27 mouse cellular contexts compared by ENCODE assay signal in genomic region chr13:99506580-99506962, GRCm38 (mm10). TPM values are rescaled to one million over a fixed set of nuclear protein-coding genes. Genes with fewer than 3 reads are reported as not detected.
A peak's percentile ranks its signal among the peaks of the same experiment; 100 is the strongest.
DNase-seq lines count a peak whose midpoint lies in the region; ATAC-seq and TF ChIP-seq lines count a peak whose summit lies in the region.
"Had no signal": no experiment of that assay in that cellular context is flagged by ENCODE, and none has a peak within 500 bp of the region (broad histone marks: within the 10 kb centered on the region; RNA-seq: fewer than 3 reads in every experiment).

No protein-coding gene starts in this region.

- H3K4me2 ChIP-seq in embryonic facial prominence, embryonic 13.5 days, result no peak overlapping the region; the same call in 1 of the 2 replicates
- H3K4me2 ChIP-seq in lung, postnatal 0 days (replicated peaks; ENCODE audit: low read depth, low read length), result no peak overlapping the region
- H3K4me2 ChIP-seq in stomach, embryonic 15.5 days, result no peak overlapping the region
- H3K4me2 ChIP-seq in hindbrain, embryonic 14.5 days (replicated peaks), result no peak overlapping the region
- H3K4me2 ChIP-seq: limb, embryonic 12.5 days; liver, embryonic 12.5 days; midbrain, embryonic 15.5 days; neural tube, embryonic 15.5 days had no signal

- H3K36me3 ChIP-seq in embryonic facial prominence, embryonic 13.5 days, result no peaks in the 10 kb centered on the region
- H3K36me3 ChIP-seq in embryonic facial prominence, embryonic 10.5 days (replicated peaks), result peaks cover 61% of the 10 kb centered on the region
- no peaks in the 10 kb centered on the region for H3K36me3 ChIP-seq in lung, postnatal 0 days (ENCODE audit: insufficient read depth, low read length)
- H3K36me3 ChIP-seq in stomach, embryonic 15.5 days, result no peaks in the 10 kb centered on the region
- no peaks in the 10 kb centered on the region for H3K36me3 ChIP-seq in thymus, adult 2 months (ENCODE audit: control insufficient read depth, insufficient read depth, low read length)
- H3K36me3 ChIP-seq in hindbrain, embryonic 14.5 days (replicated peaks; ENCODE audit: control insufficient read depth, insufficient read depth), result peaks cover 76% of the 10 kb centered on the region
- H3K36me3 ChIP-seq: G1E; liver, embryonic 12.5 days had no signal

- no peak for TF ChIP-seq EP300 in lung, postnatal 0 days (IDR thresholded peaks at IDR 0.05)

- peak overlapping the region; percentile 66 for H3K27ac ChIP-seq in embryonic facial prominence, embryonic 13.5 days
- H3K27ac ChIP-seq in embryonic facial prominence, embryonic 10.5 days (replicated peaks), result no peak overlapping the region
- no peak overlapping the region for H3K27ac ChIP-seq in lung, postnatal 0 days (ENCODE audit: low read length)
- H3K27ac ChIP-seq in stomach, embryonic 15.5 days, result peak overlapping the region; percentile 49; the same call in 1 of the 2 replicates
- H3K27ac ChIP-seq in thymus, adult 2 months (ENCODE audit: control insufficient read depth, insufficient read depth, low read length), result no peak overlapping the region
- H3K27ac ChIP-seq in hindbrain, embryonic 14.5 days, result no peak overlapping the region
- H3K27ac ChIP-seq: hindbrain, postnatal 0 days; kidney, postnatal 0 days; limb, embryonic 12.5 days; liver, embryonic 12.5 days; midbrain, embryonic 10.5 days; midbrain, embryonic 15.5 days; neural tube, embryonic 15.5 days had no signal

- H3K9me3 ChIP-seq in embryonic facial prominence, embryonic 13.5 days, result no peaks in the 10 kb centered on the region
- H3K9me3 ChIP-seq in embryonic facial prominence, embryonic 10.5 days, result no peaks in the 10 kb centered on the region
- no peaks in the 10 kb centered on the region for H3K9me3 ChIP-seq in lung, postnatal 0 days (ENCODE audit: low read length)
- no peaks in the 10 kb centered on the region for H3K9me3 ChIP-seq in stomach, embryonic 15.5 days
- no peaks in the 10 kb centered on the region for H3K9me3 ChIP-seq in hindbrain, embryonic 14.5 days (ENCODE audit: control insufficient read depth, low read length)
- H3K9me3 ChIP-seq: limb, embryonic 12.5 days; liver, embryonic 12.5 days; midbrain, embryonic 10.5 days; midbrain, embryonic 15.5 days; neural tube, embryonic 15.5 days had no signal

- ATAC-seq in embryonic facial prominence, embryonic 13.5 days (ENCODE audit: insufficient number of reproducible peaks, insufficient read depth, low FRiP score, low TSS enrichment, low read depth), result no peak
- ATAC-seq in lung, postnatal 0 days, result no peak
- ATAC-seq in stomach, embryonic 15.5 days (ENCODE audit: insufficient read depth, low FRiP score, low read depth), result no peak; the same call in 1 of the 2 replicates
- ATAC-seq in hindbrain, embryonic 14.5 days (ENCODE audit: low FRiP score), result no peak
- ATAC-seq: forebrain, embryonic 14.5 days; hindbrain, postnatal 0 days; intestine, embryonic 16.5 days; liver, embryonic 12.5 days; midbrain, embryonic 15.5 days; Patski had no signal

- no peak for TF ChIP-seq POLR2A in thymus, adult 2 months (IDR thresholded peaks at IDR 0.05; ENCODE audit: control insufficient read depth, extremely low read depth, insufficient read depth, low read length, poor library complexity)

- no peak for DNase-seq in embryonic facial prominence, embryonic 10.5 days (ENCODE audit: low spot score)
- DNase-seq in lung, postnatal 0 days (ENCODE audit: low spot score), result peak; percentile 22
- DNase-seq in lung, postnatal 10 days, result no peak
- DNase-seq in thymus, adult 2 months, result no peak
- no peak for DNase-seq in hindbrain, embryonic 14.5 days (ENCODE audit: low spot score)
- DNase-seq: adrenal gland, postnatal 25 days; cerebellum, adult 18-20 months; cerebellum, postnatal 10 days; gastrocnemius, postnatal 14 days; kidney, adult 8-10 months; layer of hippocampus, adult 9-11 months; lung, adult 18-20 months; retina, postnatal 1 day; right cerebral cortex, postnatal 14 days had no signal

- H3K27me3 ChIP-seq in embryonic facial prominence, embryonic 13.5 days, result no peaks in the 10 kb centered on the region
- no peaks in the 10 kb centered on the region for H3K27me3 ChIP-seq in embryonic facial prominence, embryonic 10.5 days (replicated peaks; ENCODE audit: low read depth, poor library complexity, severe bottlenecking)
- H3K27me3 ChIP-seq in lung, postnatal 0 days (replicated peaks; ENCODE audit: insufficient read depth, low read length), result no peaks in the 10 kb centered on the region
- H3K27me3 ChIP-seq in stomach, embryonic 15.5 days (replicated peaks), result no peaks in the 10 kb centered on the region
- H3K27me3 ChIP-seq in thymus, adult 2 months (ENCODE audit: control insufficient read depth, insufficient read depth, low read length), result no peaks in the 10 kb centered on the region
- H3K27me3 ChIP-seq in hindbrain, embryonic 14.5 days (ENCODE audit: control insufficient read depth, insufficient read depth, low read length), result no peaks in the 10 kb centered on the region
- H3K27me3 ChIP-seq: limb, embryonic 12.5 days; midbrain, embryonic 15.5 days; neural tube, embryonic 15.5 days; Patski had no signal

- no peak for TF ChIP-seq CTCF in lung, postnatal 0 days (IDR thresholded peaks at IDR 0.05)
- no peak for TF ChIP-seq CTCF in thymus, adult 2 months (IDR thresholded peaks at IDR 0.05; ENCODE audit: borderline replicate concordance, control insufficient read depth, extremely low read depth, insufficient read depth, low read length, poor library complexity)

- WGBS in embryonic facial prominence, embryonic 13.5 days, result 20% methylated on average over 2 of the region's 2 CpGs
- WGBS in embryonic facial prominence, embryonic 10.5 days, result 78% methylated on average over 2 of the region's 2 CpGs
- WGBS in lung, postnatal 0 days, result 16% methylated on average over 2 of the region's 2 CpGs
- 23% methylated on average over 2 of the region's 2 CpGs for WGBS in stomach, embryonic 15.5 days
- 45% methylated on average over 2 of the region's 2 CpGs for WGBS in thymus, adult 2 months
- WGBS in hindbrain, embryonic 14.5 days, result 48% methylated on average over 2 of the region's 2 CpGs

- H3K4me1 ChIP-seq in embryonic facial prominence, embryonic 13.5 days, result peaks cover 63% of the 10 kb centered on the region
- H3K4me1 ChIP-seq in embryonic facial prominence, embryonic 10.5 days, result peaks cover 30% of the 10 kb centered on the region
- H3K4me1 ChIP-seq in lung, postnatal 0 days (ENCODE audit: insufficient read depth, low read depth, low read length), result 0 out of 2 replicates have a peak, but pooled peaks cover 3% of the 10 kb centered on the region
- peaks cover 9% of the 10 kb centered on the region for H3K4me1 ChIP-seq in stomach, embryonic 15.5 days
- peaks cover 10% of the 10 kb centered on the region for H3K4me1 ChIP-seq in thymus, adult 2 months (replicated peaks; ENCODE audit: control insufficient read depth, insufficient read depth, low read length)
- peaks cover 65% of the 10 kb centered on the region for H3K4me1 ChIP-seq in hindbrain, embryonic 14.5 days (replicated peaks; ENCODE audit: control insufficient read depth, insufficient read depth, low read length)
- H3K4me1 ChIP-seq: liver, embryonic 12.5 days had no signal

- H3K9ac ChIP-seq in embryonic facial prominence, embryonic 13.5 days, result no peak overlapping the region
- no peak overlapping the region for H3K9ac ChIP-seq in lung, postnatal 0 days (replicated peaks; ENCODE audit: low read depth)
- no peak overlapping the region for H3K9ac ChIP-seq in stomach, embryonic 15.5 days
- H3K9ac ChIP-seq in hindbrain, embryonic 14.5 days, result no peak overlapping the region
- H3K9ac ChIP-seq: limb, embryonic 12.5 days; liver, embryonic 12.5 days; midbrain, embryonic 15.5 days; neural tube, embryonic 15.5 days had no signal

- H3K4me3 ChIP-seq in embryonic facial prominence, embryonic 13.5 days, result no peak overlapping the region
- no peak overlapping the region for H3K4me3 ChIP-seq in embryonic facial prominence, embryonic 10.5 days
- no peak overlapping the region for H3K4me3 ChIP-seq in lung, postnatal 0 days (ENCODE audit: low read depth, low read length)
- H3K4me3 ChIP-seq in stomach, embryonic 15.5 days (replicated peaks), result no peak overlapping the region
- H3K4me3 ChIP-seq in thymus, adult 2 months (ENCODE audit: control insufficient read depth, insufficient read depth, low read length), result no peak overlapping the region
- no peak overlapping the region for H3K4me3 ChIP-seq in hindbrain, embryonic 14.5 days (replicated peaks; ENCODE audit: low read length)
- H3K4me3 ChIP-seq: limb, embryonic 12.5 days; liver, embryonic 12.5 days; midbrain, embryonic 10.5 days; midbrain, embryonic 15.5 days; neural tube, embryonic 15.5 days had no signal

RNA-seq across cellular contexts. Expression of gene Map1b, which starts 9.8 kb away (rescaled TPM):
- polyA plus RNA-seq in embryonic facial prominence, embryonic 13.5 days (2015; fragmentation: Nextera tagmentation; extraction: Ambion mirVana), result 176 and 193 TPM in 2 replicates
- polyA plus RNA-seq in embryonic facial prominence, embryonic 10.5 days (2016; fragmentation: Nextera tagmentation; extraction: Ambion mirVana), result 288 and 317 TPM in 2 replicates
- polyA plus RNA-seq in lung, postnatal 0 days (2015; fragmentation: Nextera tagmentation; extraction: Ambion mirVana), result 31.2 and 39.1 TPM in 2 replicates
- 131 and 137 TPM in 2 replicates for polyA plus RNA-seq in stomach, embryonic 15.5 days (2015; fragmentation: Nextera tagmentation; extraction: Ambion mirVana)
- polyA plus RNA-seq in thymus, adult 2 months (2012; rRNA removed), result 0.92 and 1.1 TPM in 2 replicates
- polyA plus RNA-seq in hindbrain, embryonic 14.5 days (2014; fragmentation: Nextera tagmentation; extraction: Ambion mirVana), result 2,185 and 2,283 TPM in 2 replicates
- polyA plus RNA-seq: G1E had no signal

Comparison
In these comparisons a context has a peak if more than half of its experiments do, and no peak if none do; other contexts are left out.
1. H3K27ac ChIP-seq: peak in embryonic facial prominence, embryonic 13.5 days (single experiment) and stomach, embryonic 15.5 days (single experiment); none in embryonic facial prominence, embryonic 10.5 days (single experiment), lung, postnatal 0 days (single experiment), thymus, adult 2 months (single experiment) and hindbrain, embryonic 14.5 days (single experiment).
2. RNA of gene Map1b, which starts 9.8 kb away (polyA plus RNA-seq): 2,185 to 2,283 TPM in hindbrain, embryonic 14.5 days, 288 to 317 TPM in embryonic facial prominence, embryonic 10.5 days, 176 to 193 TPM in embryonic facial prominence, embryonic 13.5 days, 131 to 137 TPM in stomach, embryonic 15.5 days and 31.2 to 39.1 TPM in lung, postnatal 0 days; 0.92 to 1.1 TPM in thymus, adult 2 months; every median in the first group is over 10 times any median in the second.